Mouse (Mus musculus): Measurements from ENCODE around the gene Ubqln4. TPM values are rescaled to one million over a fixed set of nuclear protein-coding genes. Genes with fewer than 3 reads are reported as not detected.
A peak's percentile ranks its signal among the peaks of the same experiment; 100 is the strongest.

The Ubqln4 gene
- polyA plus RNA-seq, 1 experiment, result 108 TPM

DNA sequence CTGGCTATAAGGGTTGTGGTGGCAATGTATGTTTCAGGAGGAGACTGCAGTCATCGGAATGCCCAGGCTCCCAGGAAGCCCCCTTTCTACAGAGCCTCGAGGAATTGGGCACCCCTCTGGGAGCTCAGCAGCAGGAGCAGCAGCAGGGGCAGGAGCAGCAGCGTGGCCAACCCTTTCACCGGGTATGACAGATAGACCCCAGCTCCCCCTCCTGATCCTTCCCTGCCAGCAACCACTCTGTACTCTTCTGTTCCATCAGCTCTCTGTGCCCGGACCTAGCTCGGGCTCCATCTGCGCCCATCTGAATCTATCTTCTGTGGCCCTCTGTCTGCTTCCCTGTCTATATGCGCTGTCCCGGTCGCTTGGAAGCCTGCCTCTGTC, 54.2 kb downstream of the Ubqln4 start:
- no peak for DNase-seq (ENCODE audit: low read depth)
- TF ChIP-seq POLR2A (IDR thresholded peaks at IDR 0.05; ENCODE audit: borderline replicate concordance, extremely low read depth, insufficient read depth, insufficient read length, poor library complexity, severe bottlenecking) (no peak), CTCF (IDR thresholded peaks at IDR 0.05; ENCODE audit: borderline replicate concordance, extremely low read depth, insufficient read depth, insufficient read length) (no peak)

DNA sequence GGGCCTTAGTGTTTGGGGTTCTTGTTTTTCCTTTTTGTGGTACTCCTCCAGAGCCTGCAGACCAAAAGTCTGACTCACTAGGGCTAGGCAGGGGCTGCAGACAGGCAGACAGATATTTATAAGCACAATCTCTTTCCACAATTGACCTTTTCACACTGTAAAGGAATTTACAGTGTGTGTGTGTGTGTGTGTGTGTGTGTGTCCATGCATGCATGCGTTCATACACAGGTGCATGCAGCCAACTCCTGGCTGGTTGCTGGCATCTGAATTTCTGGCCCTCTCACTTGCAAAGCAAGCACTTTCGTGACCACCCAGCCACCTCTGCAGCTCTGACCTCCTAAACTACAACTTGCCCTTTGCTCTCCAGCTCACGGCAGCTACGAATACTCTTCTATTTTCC, 55.5 kb downstream of the Ubqln4 start:
- TF ChIP-seq CTCF (IDR thresholded peaks at IDR 0.05; ENCODE audit: borderline replicate concordance, extremely low read depth, insufficient read depth, insufficient read length) (no peak), POLR2A (IDR thresholded peaks at IDR 0.05; ENCODE audit: borderline replicate concordance, extremely low read depth, insufficient read depth, insufficient read length, poor library complexity, severe bottlenecking) (no peak)
- no peak for DNase-seq (ENCODE audit: low read depth)

DNA sequence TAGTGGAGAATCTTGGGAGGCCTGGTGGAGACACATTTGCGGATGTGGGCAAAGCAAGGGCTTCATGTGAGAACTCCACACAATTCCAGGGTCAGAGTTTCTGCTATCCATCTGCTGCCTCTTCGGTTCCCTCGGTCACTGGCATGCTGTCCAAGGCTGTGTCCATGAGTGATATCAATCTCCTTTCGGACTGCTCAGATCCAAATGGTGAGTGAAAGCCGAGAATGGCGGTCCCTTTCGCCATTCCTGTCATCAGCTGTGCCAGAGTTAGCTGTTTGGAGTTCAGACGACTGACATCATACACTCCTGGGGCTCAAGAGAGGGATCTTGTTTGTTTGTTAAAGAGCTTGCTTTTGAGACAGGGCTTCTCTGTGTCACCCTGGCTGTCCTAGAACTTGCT, 60.9 kb downstream of the Ubqln4 start:
- DNase-seq (ENCODE audit: low read depth), result no peak
- no peak for TF ChIP-seq CTCF (IDR thresholded peaks at IDR 0.05; ENCODE audit: borderline replicate concordance, extremely low read depth, insufficient read depth, insufficient read length)
- TF ChIP-seq POLR2A (IDR thresholded peaks at IDR 0.05; ENCODE audit: borderline replicate concordance, extremely low read depth, insufficient read depth, insufficient read length, poor library complexity, severe bottlenecking), result no peak

GRCm38 (mm10) chr3:88615117-88615516, 61.6 kb downstream of the Ubqln4 start:
- TF ChIP-seq CTCF (IDR thresholded peaks at IDR 0.05; ENCODE audit: borderline replicate concordance, extremely low read depth, insufficient read depth, insufficient read length) (no peak), POLR2A (IDR thresholded peaks at IDR 0.05; ENCODE audit: borderline replicate concordance, extremely low read depth, insufficient read depth, insufficient read length, poor library complexity, severe bottlenecking) (no peak)
- DNase-seq (ENCODE audit: low read depth), result no peak

- peak; percentile 73 for DNase-seq (ENCODE audit: low read depth)
- TF ChIP-seq POLR2A (IDR thresholded peaks at IDR 0.05; ENCODE audit: borderline replicate concordance, extremely low read depth, insufficient read depth, insufficient read length, poor library complexity, severe bottlenecking), result no peak
- TF ChIP-seq CTCF (IDR thresholded peaks at IDR 0.05; ENCODE audit: borderline replicate concordance, extremely low read depth, insufficient read depth, insufficient read length), result no peak
These were observed 62.4 kb downstream of the Ubqln4 start for GRCm38 (mm10) chr3:88615902-88616391.

GRCm38 (mm10) chr3:88616951-88617500, 63.5 kb downstream of the Ubqln4 start:
- TF ChIP-seq CTCF (IDR thresholded peaks at IDR 0.05; ENCODE audit: borderline replicate concordance, extremely low read depth, insufficient read depth, insufficient read length) (no peak), POLR2A (IDR thresholded peaks at IDR 0.05; ENCODE audit: borderline replicate concordance, extremely low read depth, insufficient read depth, insufficient read length, poor library complexity, severe bottlenecking) (no peak)
- DNase-seq (ENCODE audit: low read depth), result no peak

GRCm38 (mm10) chr3:88618074-88618871, 64.7 kb downstream of the Ubqln4 start:
- TF ChIP-seq POLR2A (IDR thresholded peaks at IDR 0.05; ENCODE audit: borderline replicate concordance, extremely low read depth, insufficient read depth, insufficient read length, poor library complexity, severe bottlenecking), result no peak
- no peak for TF ChIP-seq CTCF (IDR thresholded peaks at IDR 0.05; ENCODE audit: borderline replicate concordance, extremely low read depth, insufficient read depth, insufficient read length)
- no peak for DNase-seq (ENCODE audit: low read depth)

Other genes starting within 250 kb of the Ubqln4 start
- 65.4 and 74.5 TPM in 2 replicates for gene Glmp, start 228.7 kb upstream of the Ubqln4 start, polyA plus RNA-seq (2012; rRNA removed)
- gene Tmem79, start 217.6 kb upstream of the Ubqln4 start, polyA plus RNA-seq (2012; rRNA removed), result 1.7 and 1.8 TPM in 2 replicates
- gene Smg5, start 217.5 kb upstream of the Ubqln4 start, polyA plus RNA-seq (2012; rRNA removed), result 108 and 120 TPM in 2 replicates
- 1.7 and 2.4 TPM in 2 replicates for gene Paqr6, start 189.2 kb upstream of the Ubqln4 start, polyA plus RNA-seq (2012; rRNA removed)
- gene Bglap3, start 181.0 kb upstream of the Ubqln4 start, polyA plus RNA-seq (2012; rRNA removed), result 0.08 and 0.28 TPM in 2 replicates
- gene Bglap2, start 175.1 kb upstream of the Ubqln4 start, polyA plus RNA-seq (2012; rRNA removed), result 1.2 TPM in 1 of 2 replicates, not detected in the other
- gene Bglap, start 169.3 kb upstream of the Ubqln4 start, polyA plus RNA-seq (2012; rRNA removed), result 0.30 and 0.63 TPM in 2 replicates
- 35.5 and 60.7 TPM in 2 replicates for gene Pmf1, start 143.4 kb upstream of the Ubqln4 start, polyA plus RNA-seq (2012; rRNA removed)
- gene Slc25a44, start 128.6 kb upstream of the Ubqln4 start, polyA plus RNA-seq (2012; rRNA removed), result 39.6 and 41.6 TPM in 2 replicates
- gene Sema4a, start 92.6 kb upstream of the Ubqln4 start, polyA plus RNA-seq (2012; rRNA removed), result 57.1 and 57.6 TPM in 2 replicates
- gene Lmna, start 43.8 kb upstream of the Ubqln4 start, polyA plus RNA-seq (2012; rRNA removed), result 33.2 and 39.5 TPM in 2 replicates
- 93.2 and 103 TPM in 2 replicates for gene Mex3a, start 21.4 kb upstream of the Ubqln4 start, polyA plus RNA-seq (2012; rRNA removed)
- 1.7 and 2.4 TPM in 2 replicates for gene Rab25, start 5.5 kb upstream of the Ubqln4 start, polyA plus RNA-seq (2012; rRNA removed)
- 121 and 122 TPM in 2 replicates for gene Lamtor2, start 684 bp upstream of the Ubqln4 start, polyA plus RNA-seq (2012; rRNA removed)
- gene Ssr2, start 22.1 kb downstream of the Ubqln4 start, polyA plus RNA-seq (2012; rRNA removed), result 170 and 185 TPM in 2 replicates
- gene Arhgef2, start 52.2 kb downstream of the Ubqln4 start, polyA plus RNA-seq (2012; rRNA removed), result 106 and 137 TPM in 2 replicates
- not detected in 2 replicates for gene Rxfp4, start 99.4 kb downstream of the Ubqln4 start, polyA plus RNA-seq (2012; rRNA removed)
- gene Khdc4, start 132.0 kb downstream of the Ubqln4 start, polyA plus RNA-seq (2012; rRNA removed), result 115 and 169 TPM in 2 replicates
- gene Rit1, start 163.1 kb downstream of the Ubqln4 start, polyA plus RNA-seq (2012; rRNA removed), result 45.2 and 49.2 TPM in 2 replicates
- 149 and 165 TPM in 2 replicates for gene Syt11, start 221.4 kb downstream of the Ubqln4 start, polyA plus RNA-seq (2012; rRNA removed)

All from brain, embryonic 14.5 days (tissue).